Mouse (Mus musculus) gastrocnemius, postnatal 36 days (tissue): ENCODE data around the gene Rtn4rl2. TPM values are rescaled to one million over a fixed set of nuclear protein-coding genes. Genes with fewer than 3 reads are reported as not detected.
A peak's percentile ranks its signal among the peaks of the same experiment; 100 is the strongest.

ENCODE experiments used
- DNase-seq, 2 experiments: peaks; one replicate each; pipeline ENCODE4 v3.0.0; 2022
- intact Hi-C: fragments of 180-260 bp; cut with DNase I; formaldehyde crosslinking; loops from one replicate; pipeline ENCODE4 v1.15.1; 2025
- total RNA-seq, 2 experiments: library from RNA; stranded (reverse); gene quantifications; 2 replicates each; pipeline ENCODE4 v1.2.3; 2021

Gene Rtn4rl2
- total RNA-seq, 2 experiments from 2014 or later: 0.20 to 0.26 TPM

- DNase-seq: no peak
- intact Hi-C loops: no loop called here
Measured at GRCm38 (mm10) chr2:84886821-84887281, 341 bp upstream of the Rtn4rl2 start.

GRCm38 (mm10) chr2:84885084-84886055, 1.1 kb downstream of the Rtn4rl2 start:
- no peak for DNase-seq
- intact Hi-C loops: no loop called here

DNA sequence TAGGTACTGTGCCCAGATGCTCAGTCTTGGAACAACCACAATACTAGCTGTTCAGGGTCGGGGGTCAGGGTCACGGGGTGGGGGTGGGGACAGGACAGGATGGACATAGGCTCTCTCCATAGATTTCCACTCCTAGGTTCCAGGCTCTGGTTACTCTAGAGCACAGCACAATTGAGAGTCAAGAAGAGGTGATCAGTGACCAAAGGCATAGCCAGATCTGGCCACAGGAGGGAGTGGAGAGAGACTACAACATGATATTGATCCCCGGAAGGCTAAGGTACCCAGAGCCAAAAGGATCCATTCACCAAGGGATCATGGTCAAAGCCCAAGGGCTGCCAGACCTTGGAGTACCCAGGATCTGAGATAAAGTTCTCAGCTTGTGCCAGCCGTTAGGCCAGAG, 1.9 kb downstream of the Rtn4rl2 start:
- no peak for DNase-seq
- intact Hi-C loops: no loop called here

GRCm38 (mm10) chr2:84883942-84884341, 2.6 kb downstream of the Rtn4rl2 start:
- DNase-seq: no peak
- intact Hi-C loops: no loop called here

GRCm38 (mm10) chr2:84883530-84883929, 3.0 kb downstream of the Rtn4rl2 start:
- no peak for DNase-seq
- intact Hi-C loops: no loop called here

GRCm38 (mm10) chr2:84883084-84883483, 3.4 kb downstream of the Rtn4rl2 start:
- intact Hi-C loops: no loop called here

GRCm38 (mm10) chr2:84882606-84883005, 3.9 kb downstream of the Rtn4rl2 start:
- no peak for DNase-seq
- intact Hi-C loops: no loop called here

More at GRCm38 (mm10) chr2:84883084-84883483, 3.4 kb downstream of the Rtn4rl2 start:
- DNase-seq: no peak

GRCm38 (mm10) chr2:84880590-84880989, 5.9 kb downstream of the Rtn4rl2 start:
- intact Hi-C loops: no loop called here
- no peak for DNase-seq

- DNase-seq: no peak
- intact Hi-C loops: no loop called here
Measured at GRCm38 (mm10) chr2:84875842-84876241, 10.7 kb downstream of the Rtn4rl2 start.

DNA sequence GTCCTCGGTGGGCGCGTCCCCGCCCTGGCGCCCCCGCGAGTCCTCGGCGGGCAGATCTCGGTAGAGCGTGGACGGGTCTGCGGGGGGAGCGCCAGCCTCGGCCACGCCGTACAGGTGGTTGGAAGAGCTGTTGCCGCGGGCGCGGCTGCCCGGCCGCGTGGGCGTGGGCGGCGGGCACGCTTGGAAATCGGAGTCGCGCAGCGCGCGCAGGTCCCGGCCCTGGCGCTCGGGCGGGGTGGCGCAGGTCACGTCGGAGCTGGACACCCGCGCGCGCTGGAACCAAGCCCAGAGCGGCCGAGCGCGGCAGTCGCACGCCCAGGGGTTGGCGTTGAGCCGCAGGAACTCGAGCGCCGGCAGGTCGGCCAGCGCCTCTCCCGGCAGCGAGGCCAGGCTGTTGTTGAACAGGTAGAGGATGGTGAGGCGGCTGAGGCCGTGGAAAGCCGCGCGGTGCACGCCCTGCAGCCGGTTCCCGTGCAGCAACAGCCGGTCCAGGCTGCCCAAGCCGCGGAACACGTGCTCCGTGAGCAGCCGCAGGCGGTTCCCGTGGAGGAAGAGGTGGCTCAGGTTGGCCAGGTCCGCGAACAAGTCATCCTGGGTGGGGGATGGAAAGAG, 14.3 kb downstream of the Rtn4rl2 start:
- intact Hi-C loops: no loop called here

DNA sequence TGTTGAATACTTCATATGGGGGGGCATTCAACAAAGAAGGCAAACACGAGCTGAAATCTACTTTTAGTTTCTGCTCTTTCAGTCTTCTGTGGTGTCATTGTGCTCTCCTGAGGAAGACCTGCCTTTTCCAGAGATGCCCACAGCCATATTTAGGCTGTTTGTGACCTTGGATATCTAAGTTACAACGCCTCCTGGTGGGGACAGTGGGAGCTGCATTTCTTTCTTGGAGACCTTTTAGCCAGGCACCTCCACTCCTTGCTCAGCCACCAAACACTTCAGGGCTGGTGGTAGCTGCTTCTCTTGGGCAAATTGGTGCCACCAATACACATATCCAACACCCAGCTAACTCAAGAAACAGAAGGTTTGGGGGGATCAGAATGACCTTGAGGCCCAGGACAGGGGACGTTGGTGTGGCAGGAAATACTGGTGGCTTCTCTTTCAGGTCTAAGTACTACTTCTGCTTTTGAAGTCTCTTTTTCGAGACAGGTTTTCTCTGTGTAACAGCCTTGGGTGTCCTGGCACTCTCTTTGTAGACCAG, 15.8 kb downstream of the Rtn4rl2 start:
- no peak for DNase-seq
- intact Hi-C loops: no loop called here

More for the DNA sequence above, 14.3 kb downstream of the Rtn4rl2 start:
- peak in 1 of 2 experiments; percentile 62 for DNase-seq

DNA sequence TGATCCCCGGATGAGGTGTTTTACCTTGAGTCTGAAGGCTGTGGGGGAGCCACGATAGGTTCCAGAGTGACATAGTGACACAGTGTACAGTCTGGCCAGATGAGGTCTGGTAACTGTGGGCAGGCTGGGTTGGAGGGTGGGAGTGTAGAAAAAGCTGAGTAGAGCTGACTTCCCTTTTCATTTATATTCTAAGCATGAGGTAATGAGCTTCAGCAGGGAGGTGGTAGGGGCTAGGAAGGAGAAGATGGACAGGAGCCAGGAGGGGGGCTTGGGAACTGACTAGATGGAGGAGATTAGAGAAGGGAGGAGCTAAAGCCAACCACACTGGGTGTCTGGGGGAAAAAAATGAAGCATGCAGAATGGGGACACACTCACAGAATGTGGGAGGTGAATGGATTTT, 17.5 kb downstream of the Rtn4rl2 start:
- no peak for DNase-seq
- intact Hi-C loops: loop anchor here (5.0 kb wide), 1 partner anchor 37 kb away; no protein-coding TSS in a partner anchor

- intact Hi-C loops: loop anchor here (5.0 kb wide), 1 partner anchor 36 kb away; no protein-coding TSS in a partner anchor
- peak; percentile 57 to 63 for DNase-seq
Measured at GRCm38 (mm10) chr2:84868521-84868943, 18.0 kb downstream of the Rtn4rl2 start.

DNA sequence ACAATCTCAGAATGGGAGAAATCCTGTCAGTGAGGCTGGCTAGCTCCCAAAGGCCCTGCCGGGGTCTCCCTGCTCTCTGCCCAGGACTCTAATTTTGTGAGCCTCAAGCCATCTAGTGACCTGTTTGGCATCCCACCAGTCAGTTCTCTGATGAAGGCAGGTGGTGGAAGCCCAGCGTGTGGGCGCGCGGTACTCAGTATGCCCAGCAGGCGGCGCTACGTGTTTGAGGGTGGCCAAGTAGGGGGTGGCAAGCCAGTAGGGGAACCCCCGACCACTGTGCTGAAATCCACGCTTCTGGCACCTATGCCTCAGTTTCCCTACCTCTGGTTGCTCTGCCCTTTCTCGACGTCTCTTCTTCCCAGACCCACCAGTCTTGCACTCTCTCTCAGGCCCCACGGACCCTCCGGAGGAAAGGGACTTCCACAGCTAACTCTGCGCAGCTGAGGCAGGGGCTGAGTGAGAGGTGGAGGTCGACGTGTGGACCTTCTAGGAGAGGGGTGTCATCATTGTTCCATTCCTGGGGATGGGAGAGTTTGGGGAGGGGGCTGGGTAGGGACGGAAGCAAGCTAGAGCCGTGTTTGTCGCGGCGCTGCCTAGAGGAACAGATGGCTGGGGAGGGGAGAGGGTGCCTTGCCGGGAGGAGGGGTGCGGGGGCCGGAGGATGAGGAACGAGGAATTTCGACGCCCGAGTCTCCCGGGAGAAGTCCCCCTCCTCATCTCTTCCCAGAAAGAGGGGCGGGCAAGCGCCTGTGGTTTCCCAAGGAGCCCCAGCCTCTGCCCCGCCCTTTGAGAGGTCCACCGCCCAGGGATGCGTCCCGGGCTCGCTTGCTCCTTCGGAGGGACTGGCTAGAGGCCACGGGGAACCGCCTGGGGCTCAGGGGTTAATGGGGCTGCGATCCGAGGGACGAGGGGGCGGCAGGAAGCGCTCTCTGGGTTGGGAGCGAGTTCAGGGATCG, 20.6 kb downstream of the Rtn4rl2 start:
- intact Hi-C loops: loop anchor here (5.0 kb wide), 1 partner anchor 34 kb away; no protein-coding TSS in a partner anchor
- DNase-seq: no peak

- intact Hi-C loops: no loop called here
Measured at GRCm38 (mm10) chr2:84862231-84862630, 24.3 kb downstream of the Rtn4rl2 start.

GRCm38 (mm10) chr2:84861430-84861829, 25.1 kb downstream of the Rtn4rl2 start:
- DNase-seq: no peak
- intact Hi-C loops: no loop called here

More at GRCm38 (mm10) chr2:84862231-84862630, 24.3 kb downstream of the Rtn4rl2 start:
- DNase-seq: no peak

GRCm38 (mm10) chr2:84859991-84860780, 26.3 kb downstream of the Rtn4rl2 start:
- intact Hi-C loops: no loop called here
- no peak for DNase-seq

DNA sequence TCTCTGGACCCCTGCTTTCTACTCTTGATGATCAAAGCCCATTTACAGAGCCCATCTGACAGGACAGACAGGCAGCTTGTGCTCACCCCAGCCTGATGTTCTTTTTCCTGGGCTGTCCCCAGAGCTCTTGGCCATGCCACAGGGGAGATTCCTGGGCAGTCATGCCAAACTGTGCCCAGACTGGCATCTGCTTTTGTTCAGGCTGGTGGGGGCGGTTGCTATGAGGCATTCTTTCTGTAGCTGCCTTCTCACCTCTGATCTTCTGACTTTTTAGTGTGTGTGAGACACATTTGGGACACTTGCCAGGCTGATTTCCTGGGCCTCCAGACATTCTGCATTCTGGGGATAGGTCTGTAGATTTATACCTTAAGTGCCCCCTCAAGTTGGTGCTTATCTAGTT, 28.0 kb downstream of the Rtn4rl2 start:
- no peak for DNase-seq
- intact Hi-C loops: no loop called here

- intact Hi-C loops: loop anchor here (1.0 kb wide), 1 partner anchor 24 kb away; no protein-coding TSS in a partner anchor
- DNase-seq: peak in 1 of 2 experiments; percentile 50
Measured at GRCm38 (mm10) chr2:84855732-84856131, 30.8 kb downstream of the Rtn4rl2 start.
